Mouse (Mus musculus) bone marrow macrophage, adult 2 months (primary cell): ENCODE results near the gene Fam131b.

Source experiments
- CTCF ChIP-seq: IDR thresholded peaks from 2 replicates; pipeline ENCODE4 v1.5.1; 2012; ENCODE audit warnings: low read depth, mild to moderate bottlenecking, low read length, moderate library complexity
- POLR2A ChIP-seq: IDR thresholded peaks from 2 replicates; pipeline ENCODE4 v1.6.1; 2012; ENCODE audit warnings: mild to moderate bottlenecking, low read depth, low read length, borderline replicate concordance

DNA sequence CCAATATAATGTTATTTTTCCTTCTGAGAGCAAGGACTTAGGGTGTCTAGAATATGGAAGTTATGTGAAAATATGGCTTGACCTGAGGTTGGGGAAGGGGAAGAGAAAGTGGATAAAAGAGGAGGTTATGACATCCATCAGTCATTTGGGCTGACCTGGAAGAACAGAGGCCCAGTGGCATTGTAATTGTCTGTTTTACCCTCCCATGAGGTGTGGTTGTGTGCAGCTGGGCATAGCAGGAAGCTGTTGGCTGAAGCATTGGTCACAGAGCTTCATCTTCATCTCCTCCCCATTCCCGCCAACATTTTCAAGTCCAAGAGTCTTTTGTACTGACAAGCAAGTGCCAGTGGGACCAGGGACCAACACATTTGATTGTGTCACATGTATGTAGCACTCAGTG, 19.8 kb upstream of the Fam131b start:
- TF ChIP-seq POLR2A (no peak), CTCF (no peak)
